Mouse (Mus musculus): ENCODE data around the gene Haus6.

GRCm38 (mm10) chr4:86529161-86529560, 82.7 kb downstream of the Haus6 start:
- no peak for TF ChIP-seq CTCF (IDR thresholded peaks at IDR 0.05; ENCODE audit: control insufficient read depth, insufficient read depth, insufficient read length)
- TF ChIP-seq USF1 (IDR thresholded peaks at IDR 0.05; ENCODE audit: low read depth) = no peak
- no peak for TF ChIP-seq MAX (IDR thresholded peaks at IDR 0.05)
- TF ChIP-seq MYOD1 (IDR thresholded peaks at IDR 0.05; ENCODE audit: control insufficient read depth, insufficient read length, low read depth) = no peak
- TF ChIP-seq MYOG (IDR thresholded peaks at IDR 0.05; ENCODE audit: control insufficient read depth, extremely low read depth, insufficient read length) = no peak
- no peak for TF ChIP-seq CEBPB (IDR thresholded peaks at IDR 0.05; ENCODE audit: low read depth)
- TF ChIP-seq FOSL1 (IDR thresholded peaks at IDR 0.05; ENCODE audit: insufficient read depth, low read length, poor library complexity, severe bottlenecking) = no peak

Measured in C2C12 (cell line).